Mouse (Mus musculus): Measurements from ENCODE around the gene Myzap.

Gene Myzap

DNA sequence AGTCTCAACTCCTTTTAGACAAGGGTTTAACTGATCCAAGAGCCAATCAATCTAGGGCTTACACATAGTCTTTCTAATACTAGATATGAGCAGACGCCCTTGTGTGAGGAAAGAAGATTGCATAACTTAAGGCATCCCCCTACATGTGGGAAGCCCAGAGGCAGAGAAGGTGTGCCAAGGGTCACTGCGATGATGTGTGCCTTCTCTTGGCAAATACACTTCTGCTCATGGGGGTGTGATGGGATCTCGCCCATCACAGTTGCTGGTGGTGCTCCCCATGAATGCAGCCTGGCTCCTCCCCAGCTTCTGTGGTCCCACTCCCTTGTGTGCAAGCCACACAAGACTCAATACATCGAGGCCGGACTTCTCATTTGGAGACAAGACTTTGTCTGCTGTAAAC, 47.3 kb downstream of the Myzap start:
- no peak for DNase-seq (ENCODE audit: low spot score)

DNA sequence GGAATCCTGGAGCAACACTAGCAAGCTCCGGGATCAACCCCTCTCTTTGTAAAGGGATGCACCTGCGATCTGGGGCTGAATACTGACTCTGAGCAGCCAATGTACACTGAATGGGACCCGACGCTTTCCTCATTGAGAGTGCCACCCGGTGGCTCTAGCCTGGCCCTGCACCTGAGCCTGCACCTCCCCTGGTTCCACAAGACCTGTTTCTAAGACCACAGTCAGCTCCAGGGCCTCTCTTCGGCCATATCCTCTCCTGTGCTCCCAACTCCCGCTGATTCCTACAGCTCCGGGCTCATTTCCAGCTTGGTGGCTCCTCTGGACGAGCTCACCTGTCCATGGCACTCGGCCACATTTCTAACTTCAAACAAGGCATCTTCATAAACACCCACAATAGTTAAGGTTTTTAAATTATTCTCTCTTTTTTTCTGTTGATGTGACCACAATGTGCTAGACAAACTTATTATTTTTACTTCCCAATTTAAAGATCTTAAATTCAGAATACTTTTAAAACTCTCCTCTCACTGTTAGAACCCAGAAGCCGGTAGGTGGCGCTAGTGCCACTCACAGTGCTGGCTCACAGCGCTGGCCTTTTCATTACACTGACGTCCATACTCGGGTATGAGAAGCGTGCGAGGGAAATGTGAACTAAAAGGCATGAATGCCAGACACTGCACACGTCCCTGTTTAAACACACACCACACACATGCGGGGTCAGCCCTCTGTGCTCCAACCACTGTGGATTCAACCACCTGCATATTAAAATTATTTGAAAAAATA, 48.5 kb downstream of the Myzap start:
- DNase-seq (ENCODE audit: low spot score): peak; percentile 48

DNA sequence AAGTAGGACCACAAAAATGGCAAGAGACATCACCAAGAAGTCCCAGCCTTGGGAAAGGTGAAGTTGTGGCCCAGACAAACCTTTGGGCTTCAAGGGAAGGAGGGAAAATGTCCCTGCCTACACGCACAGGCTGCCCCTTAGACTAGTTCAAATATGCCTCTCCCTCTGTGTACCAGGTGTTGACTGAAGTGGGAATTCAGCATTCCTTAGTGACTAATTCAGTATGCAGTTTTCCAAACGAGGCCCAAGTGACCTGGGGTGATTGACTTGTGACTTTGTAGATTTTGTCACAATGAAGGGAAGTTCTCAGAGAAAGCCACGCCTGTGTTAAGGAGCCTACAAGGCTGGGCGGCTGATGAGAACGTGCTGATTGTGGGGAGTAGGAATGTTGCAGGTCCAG, 49.9 kb downstream of the Myzap start:
- no peak for DNase-seq (ENCODE audit: low spot score)

GRCm38 (mm10) chr9:71540739-71541138, 51.4 kb downstream of the Myzap start:
- DNase-seq (ENCODE audit: low spot score): no peak

DNA sequence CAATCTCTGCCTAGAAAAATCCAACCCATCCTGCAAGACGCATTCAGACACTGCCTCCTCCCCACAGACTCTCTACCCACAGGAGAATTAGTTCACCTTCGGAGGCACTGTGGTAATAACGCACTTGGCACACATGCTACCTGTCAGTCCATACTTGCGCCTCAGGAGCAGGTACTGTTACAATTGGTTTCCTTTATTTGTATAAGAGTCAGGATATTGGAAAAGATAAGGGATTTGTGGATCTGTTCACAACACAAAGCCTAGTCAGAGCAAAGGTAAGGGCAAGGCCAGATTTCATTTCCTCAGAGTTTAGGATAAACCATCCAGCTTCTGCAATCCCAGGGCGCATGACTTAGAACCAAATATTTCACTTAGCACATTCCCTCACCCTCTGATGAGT, 56.4 kb downstream of the Myzap start:
- no peak for DNase-seq (ENCODE audit: low spot score)

- DNase-seq (ENCODE audit: low spot score): no peak
Observed at GRCm38 (mm10) chr9:71535036-71535435, 57.1 kb downstream of the Myzap start.

DNA sequence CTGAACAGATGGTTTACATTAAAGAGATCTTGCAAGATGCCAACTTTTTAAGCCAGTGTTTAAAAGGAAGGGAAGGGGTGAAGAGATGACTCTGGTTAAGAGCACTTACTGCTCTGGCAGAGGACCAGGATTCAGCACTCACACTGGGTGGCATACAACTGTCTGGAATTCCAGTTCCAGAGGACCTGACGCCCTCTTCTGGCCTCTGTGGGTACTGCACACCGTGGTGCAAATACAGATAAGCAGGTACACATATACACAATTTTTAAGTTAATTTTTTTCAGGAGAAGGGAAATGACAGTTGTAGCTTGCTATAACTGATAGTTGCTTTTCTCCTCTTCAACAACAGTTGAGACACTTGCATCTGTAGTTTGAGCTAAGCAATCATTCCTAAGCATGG, 62.2 kb downstream of the Myzap start:
- no peak for DNase-seq (ENCODE audit: low spot score)

DNA sequence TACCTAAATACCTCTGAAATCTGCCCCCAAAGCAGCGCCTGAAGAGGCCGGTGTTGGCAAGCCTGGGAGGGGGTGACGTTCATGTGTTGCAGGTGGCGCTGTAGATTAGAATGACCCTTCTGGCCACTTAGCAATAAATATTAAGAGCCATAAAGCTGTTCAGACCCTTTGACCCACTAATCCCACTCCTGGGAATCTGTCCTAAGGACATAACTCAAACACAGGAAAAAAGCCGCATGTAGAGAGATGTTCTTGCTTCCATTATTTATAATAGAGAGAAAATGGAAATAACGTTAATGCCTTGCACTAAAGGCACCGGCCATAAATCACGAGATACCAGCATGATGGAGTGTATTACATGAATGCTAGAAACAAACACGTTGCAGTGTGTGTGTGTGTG, 64.7 kb downstream of the Myzap start:
- DNase-seq (ENCODE audit: low spot score): no peak

DNA sequence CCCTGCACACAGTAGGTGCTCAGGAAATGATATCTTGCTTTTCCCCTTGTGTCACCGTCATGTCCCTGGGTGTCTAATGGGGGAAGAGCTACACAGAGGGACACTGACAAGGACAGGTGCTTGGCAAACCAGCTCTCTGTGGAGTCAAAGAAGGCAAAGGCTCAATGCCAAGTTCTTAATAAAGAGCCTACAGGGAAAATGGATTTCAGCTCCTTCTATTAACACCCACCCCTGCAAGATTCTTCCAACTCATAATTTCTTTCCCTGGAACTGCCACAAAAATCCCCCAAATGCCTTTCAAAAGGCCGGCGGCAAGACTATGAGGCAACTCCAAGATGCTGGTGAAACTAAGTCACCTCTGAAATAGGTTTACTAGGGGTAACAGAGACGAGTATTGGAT, 68.3 kb downstream of the Myzap start:
- DNase-seq (ENCODE audit: low spot score): no peak

- DNase-seq (ENCODE audit: low spot score): no peak
Observed at GRCm38 (mm10) chr9:71519836-71520235, 72.3 kb downstream of the Myzap start.

DNA sequence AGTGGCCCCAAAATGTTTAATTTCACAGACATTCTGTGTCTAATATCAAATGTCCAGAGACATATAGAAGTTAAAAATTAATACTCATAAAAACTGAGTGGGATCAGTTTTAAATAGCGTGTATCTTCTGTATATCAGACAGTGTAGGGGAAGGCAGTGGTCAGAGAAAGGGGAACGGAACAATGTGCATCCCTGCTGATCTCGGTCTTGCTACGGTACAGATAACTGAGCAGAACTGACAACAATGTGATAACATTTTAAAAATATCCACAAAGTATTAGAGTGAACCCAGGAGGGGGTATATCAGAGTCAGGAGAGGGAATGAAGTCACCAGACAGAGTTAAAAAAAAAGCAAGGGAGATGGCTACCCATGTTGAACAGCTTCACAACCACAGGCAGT, 74.7 kb downstream of the Myzap start:
- no peak for DNase-seq (ENCODE audit: low spot score)

DNA sequence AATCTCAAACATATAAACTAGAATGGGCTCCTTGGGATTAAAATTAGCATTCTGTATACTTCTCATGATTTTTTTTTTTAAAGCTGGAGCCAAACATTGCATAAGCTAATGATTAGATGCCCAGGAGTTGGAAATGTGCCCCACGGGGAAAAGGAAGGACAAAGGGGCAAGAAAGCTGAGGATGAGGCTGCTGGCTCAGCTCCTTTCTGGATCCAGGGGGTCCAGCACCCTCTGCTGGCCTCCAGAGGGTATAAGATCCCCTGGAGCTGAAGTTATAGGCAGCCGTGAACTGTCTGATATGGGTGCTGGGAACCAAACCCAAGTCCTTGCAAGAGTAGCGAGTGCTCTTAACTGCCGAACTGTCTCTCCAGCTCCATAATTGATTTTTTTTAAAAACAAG, 76.3 kb downstream of the Myzap start:
- DNase-seq (ENCODE audit: low spot score): no peak

DNA sequence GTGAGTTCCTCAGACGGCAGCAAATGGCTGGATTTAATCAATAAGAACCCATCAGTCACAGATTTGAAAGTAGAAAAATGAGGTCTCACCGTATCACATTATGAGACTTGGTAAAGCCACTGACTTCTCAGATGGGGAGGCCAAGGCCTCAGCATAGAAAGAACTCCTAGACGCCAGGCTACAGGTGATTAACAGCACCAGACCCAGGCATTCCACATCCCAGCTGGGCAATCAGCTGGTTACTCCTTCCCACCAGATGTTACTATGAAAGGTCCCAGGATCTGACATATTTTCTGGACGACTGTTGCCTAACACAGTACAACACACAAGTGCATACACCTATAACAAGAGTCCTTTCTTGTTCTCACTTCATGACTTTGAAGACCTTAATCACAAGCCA, 78.6 kb downstream of the Myzap start:
- no peak for DNase-seq (ENCODE audit: low spot score)

- DNase-seq (ENCODE audit: low spot score): no peak
Observed at GRCm38 (mm10) chr9:71512899-71513298, 79.3 kb downstream of the Myzap start.

GRCm38 (mm10) chr9:71498391-71499182, 93.6 kb downstream of the Myzap start:
- no peak for DNase-seq (ENCODE audit: low spot score)

DNA sequence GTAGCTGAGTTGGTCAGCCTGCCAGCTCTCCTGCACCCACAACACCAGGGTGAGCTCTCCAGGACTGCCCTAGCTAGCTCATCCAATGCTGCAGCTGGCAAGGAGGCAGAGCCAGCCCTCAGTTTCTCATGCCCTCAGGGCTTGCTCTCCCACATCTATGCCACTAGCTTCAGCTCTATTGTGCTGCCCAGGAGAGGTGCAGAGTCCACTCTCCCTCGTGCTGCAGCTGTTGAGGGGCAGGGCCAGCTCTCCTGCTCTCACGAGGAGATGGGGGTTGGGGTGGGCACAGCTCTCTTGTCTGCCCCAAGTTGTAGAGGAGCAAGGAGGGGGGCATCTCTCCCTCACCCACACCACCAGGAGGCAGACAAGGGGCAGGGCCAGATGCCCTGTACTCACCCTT, 95.5 kb downstream of the Myzap start:
- DNase-seq (ENCODE audit: low spot score): no peak

GRCm38 (mm10) chr9:71493771-71494170, 98.4 kb downstream of the Myzap start:
- no peak for DNase-seq (ENCODE audit: low spot score)

DNA sequence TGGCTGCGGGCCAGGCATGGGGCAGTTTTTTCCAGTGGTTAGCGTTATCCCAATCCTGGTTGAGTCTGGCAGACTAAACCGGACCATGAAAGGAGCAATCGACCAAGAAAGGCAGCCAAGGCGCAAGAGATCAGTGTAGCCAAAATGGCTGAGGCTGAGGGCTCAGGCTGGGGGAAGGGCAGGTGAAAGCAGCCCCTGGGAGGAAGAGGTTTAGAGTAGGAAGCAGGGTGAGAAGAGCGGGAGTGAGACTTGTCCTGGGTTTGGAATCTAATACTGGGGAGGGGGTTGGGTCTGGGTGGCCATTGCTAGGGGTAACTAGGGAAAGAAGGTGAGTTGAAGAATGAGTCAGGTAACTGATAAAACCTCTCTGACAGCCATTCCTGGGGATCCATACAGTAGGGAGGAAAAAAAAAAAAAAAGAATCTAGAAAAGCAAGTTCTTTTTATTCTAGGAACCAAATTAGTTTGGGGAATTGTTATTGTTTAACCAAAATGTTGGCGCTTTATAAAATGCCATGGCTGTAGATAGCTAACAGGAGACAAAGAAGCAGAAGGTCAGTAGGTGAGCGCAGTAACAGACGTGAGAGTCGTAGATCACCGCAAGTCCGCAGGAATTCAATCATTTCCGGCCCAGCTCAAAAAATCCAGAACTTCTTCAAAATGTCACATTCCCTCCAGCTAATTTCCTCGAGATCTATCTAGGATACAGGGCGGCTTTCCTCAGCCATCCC, 99.7 kb downstream of the Myzap start:
- DNase-seq (ENCODE audit: low spot score): no peak

GRCm38 (mm10) chr9:71490076-71490475, 102.1 kb downstream of the Myzap start:
- no peak for DNase-seq (ENCODE audit: low spot score)

DNA sequence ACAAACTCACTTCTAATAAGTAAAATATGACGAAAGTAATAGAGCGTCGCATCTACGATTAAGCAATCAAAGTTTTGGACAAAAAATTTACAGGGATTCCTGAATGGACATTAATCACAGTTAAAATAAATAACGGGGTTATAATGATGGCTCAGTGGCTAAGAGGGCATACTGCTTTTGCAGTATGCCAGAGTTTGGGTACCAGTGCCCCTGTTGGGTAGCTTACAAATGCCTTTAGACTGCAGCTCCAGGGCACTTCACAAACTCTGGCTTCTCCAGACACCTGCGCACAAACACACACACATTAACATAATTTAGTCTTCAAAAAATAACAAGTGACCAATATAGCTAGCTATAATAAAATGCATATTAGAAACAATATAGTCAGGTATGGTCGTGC, 106.0 kb downstream of the Myzap start:
- no peak for DNase-seq (ENCODE audit: low spot score)

- DNase-seq (ENCODE audit: low spot score): peak; percentile 92
Observed at GRCm38 (mm10) chr9:71485475-71486094, 106.6 kb downstream of the Myzap start, which contains the start of gene Polr2m. Gene Polr2m (minus strand): TSS chr9:71485935.

GRCm38 (mm10) chr9:71484871-71485474, 107.2 kb downstream of the Myzap start:
- DNase-seq (ENCODE audit: low spot score): no peak

Data from T-cell, adult 2 months (primary cell).